Mouse (Mus musculus) ES-E14 (cell line): Measurements from ENCODE around the gene Ift27. TPM values are rescaled to one million over a fixed set of nuclear protein-coding genes. Genes with fewer than 3 reads are reported as not detected.

ENCODE experiments used
- DNase-seq: peaks from one replicate; pipeline ENCODE4 v3.0.0-alpha.2; 2013; ENCODE audit warnings: low read depth, low spot score
- H3K27ac ChIP-seq: 2 replicates; pipeline ENCODE4 v1.5.1; 2012; ENCODE audit warnings: low read depth, mild to moderate bottlenecking, low read length, moderate library complexity, mixed read lengths; ENCODE audit not compliant: poor library complexity, insufficient read depth, severe bottlenecking
- H3K36me3 ChIP-seq: 2 replicates; pipeline ENCODE4 v1.6.1; 2012; ENCODE audit warnings: mild to moderate bottlenecking, low read length, moderate library complexity, mixed read lengths; ENCODE audit not compliant: control insufficient read depth, poor library complexity, insufficient read depth, severe bottlenecking
- H3K4me1 ChIP-seq, 2 experiments: fragments of 150-350 bp in 1 of 2; sonication (generic) in 1 of 2; 2 replicates each; pipeline ENCODE4 v1.6.1; 2012; ENCODE audit warnings: low read length in 2 of 2, mild to moderate bottlenecking in 1 of 2, mixed read lengths in 1 of 2; ENCODE audit not compliant: control insufficient read depth in 2 of 2, insufficient read depth in 2 of 2, poor library complexity in 1 of 2
- H3K4me3 ChIP-seq, 2 experiments: fragments of 150-350 bp in 1 of 2; sonication (generic) in 1 of 2; 2 replicates each; pipeline ENCODE4 v1.5.1; 2012; ENCODE audit warnings: low read length in 2 of 2, low read depth in 1 of 2, mild to moderate bottlenecking in 1 of 2, mixed read lengths in 1 of 2; ENCODE audit not compliant: insufficient read depth in 1 of 2, poor library complexity in 1 of 2, severe bottlenecking in 1 of 2
- H3K9ac ChIP-seq: 2 replicates; pipeline ENCODE4 v1.6.1; 2012; ENCODE audit warnings: low read depth, mild to moderate bottlenecking, low read length, mixed read lengths; ENCODE audit not compliant: poor library complexity, insufficient read depth, severe bottlenecking
- H3K9me3 ChIP-seq: fragments of 150-350 bp; sonication (generic); 2 replicates; pipeline ENCODE4 v1.6.1; 2012; ENCODE audit warnings: low read depth, mild to moderate bottlenecking, low read length; ENCODE audit not compliant: control insufficient read depth, insufficient read depth
- CHD2 ChIP-seq: IDR thresholded peaks from 2 replicates; pipeline ENCODE4 v1.6.1; 2014; ENCODE audit warnings: mild to moderate bottlenecking, low read depth, low read length, inconsistent platforms
- HCFC1 ChIP-seq: IDR thresholded peaks from 2 replicates; pipeline ENCODE4 v1.6.1; 2012; ENCODE audit warnings: low read length, inconsistent platforms, borderline replicate concordance; ENCODE audit not compliant: insufficient read depth
- MAFK ChIP-seq: IDR thresholded peaks from 2 replicates; pipeline ENCODE4 v1.6.1; 2014; ENCODE audit warnings: mild to moderate bottlenecking, low read depth, low read length, inconsistent platforms; ENCODE audit not compliant: insufficient read depth
- ZC3H11A ChIP-seq: IDR thresholded peaks from 2 replicates; pipeline ENCODE4 v1.6.1; 2012; ENCODE audit warnings: low read depth, mild to moderate bottlenecking, inconsistent platforms, low read length, borderline replicate concordance
- ZNF384 ChIP-seq: IDR thresholded peaks from 2 replicates; pipeline ENCODE4 v1.6.1; 2012; ENCODE audit warnings: low read depth, low read length, inconsistent platforms
- in situ Hi-C, 2 experiments: fragments of 600-800 bp; cut with MboI; formaldehyde crosslinking; loops; one replicate each; pipeline ENCODE4 v1.15.1; 2025; ENCODE audit warnings: low sequenced_read_pairs in 2 of 2, inconsistent platforms in 1 of 2; ENCODE audit not compliant: unreplicated experiment in 2 of 2
- total RNA-seq: library from RNA; depleted of rRNA; stranded (reverse); fragments of 300-350 nt; gene quantifications from 2 replicates; pipeline ENCODE4 v1.2.3, GENCODE M21; 2012

Gene Ift27
- total RNA-seq, 1 experiment = 12.6 TPM

GRCm38 (mm10) chr15:78157824-78158223 lies 16.1 kb downstream of the Ift27 start:
- Histone ChIP-seq H3K9ac (no peak overlapping the region), H3K4me1 (no peaks in the 10 kb centered on the region), H3K4me3 (no peak overlapping the region), H3K9me3 (no peaks in the 10 kb centered on the region), H3K36me3 (no peaks in the 10 kb centered on the region), H3K27ac (no peak overlapping the region)
- no peak for DNase-seq
- in situ Hi-C loops = no loop called here
- TF ChIP-seq CHD2 (no peak), MAFK (no peak), ZC3H11A (no peak), HCFC1 (no peak), ZNF384 (no peak)

GRCm38 (mm10) chr15:78157330-78157729 lies 16.6 kb downstream of the Ift27 start:
- no peak for DNase-seq
- no peak for TF ChIP-seq MAFK
- H3K36me3 ChIP-seq = no peaks in the 10 kb centered on the region
- H3K9me3 ChIP-seq = no peaks in the 10 kb centered on the region
- H3K27ac ChIP-seq = no peak overlapping the region
- no peaks in the 10 kb centered on the region for H3K4me1 ChIP-seq
- in situ Hi-C loops = no loop called here
- no peak overlapping the region for H3K9ac ChIP-seq
- no peak overlapping the region for H3K4me3 ChIP-seq

GRCm38 (mm10) chr15:78155421-78155820 lies 18.5 kb downstream of the Ift27 start:
- in situ Hi-C loops = no loop called here
- Histone ChIP-seq H3K27ac (no peak overlapping the region), H3K36me3 (no peaks in the 10 kb centered on the region), H3K9ac (no peak overlapping the region), H3K4me1 (no peaks in the 10 kb centered on the region), H3K4me3 (no peak overlapping the region), H3K9me3 (no peaks in the 10 kb centered on the region)
- TF ChIP-seq CHD2 = no peak
- TF ChIP-seq ZC3H11A = no peak
- TF ChIP-seq ZNF384 = no peak
- TF ChIP-seq HCFC1 = no peak
- DNase-seq = no peak

GRCm38 (mm10) chr15:78153045-78153775 lies 20.7 kb downstream of the Ift27 start:
- in situ Hi-C loops = no loop called here
- Histone ChIP-seq H3K9ac (no peak overlapping the region), H3K4me3 (no peak overlapping the region), H3K36me3 (no peaks in the 10 kb centered on the region), H3K4me1 (no peaks in the 10 kb centered on the region), H3K9me3 (no peaks in the 10 kb centered on the region), H3K27ac (no peak overlapping the region)
- TF ChIP-seq ZNF384 (no peak), ZC3H11A (no peak), CHD2 (no peak), HCFC1 (no peak), MAFK (no peak)
- peak; percentile 11 for DNase-seq

GRCm38 (mm10) chr15:78148565-78148964 lies 25.3 kb downstream of the Ift27 start:
- Histone ChIP-seq H3K9ac (no peak overlapping the region), H3K4me3 (no peak overlapping the region), H3K9me3 (no peaks in the 10 kb centered on the region), H3K36me3 (no peaks in the 10 kb centered on the region), H3K27ac (no peak overlapping the region), H3K4me1 (no peaks in the 10 kb centered on the region)
- peak; percentile 19 for DNase-seq
- TF ChIP-seq MAFK (peak; percentile 45; the same call in 1 of the 2 replicates), CHD2 (no peak), ZNF384 (no peak), ZC3H11A (no peak), HCFC1 (peak; percentile 91)
- in situ Hi-C loops = no loop called here
